Mouse (Mus musculus) hematopoietic multipotent progenitor cell, adult 10-12 weeks (in vitro differentiated cells): ENCODE measurements around the gene Prdm9. TPM values are rescaled to one million over a fixed set of nuclear protein-coding genes. Genes with fewer than 3 reads are reported as not detected.

Source experiments
- polyA plus RNA-seq: library from polyadenylated mRNA; stranded (reverse); fragments of >175 nt; gene quantifications from 2 replicates; pipeline ENCODE4 v1.2.3, GENCODE M21; 2012; ENCODE audit warnings: low replicate concordance

Gene Prdm9
- 3.6 and 6.9 TPM in 2 replicates for polyA plus RNA-seq

DNA sequence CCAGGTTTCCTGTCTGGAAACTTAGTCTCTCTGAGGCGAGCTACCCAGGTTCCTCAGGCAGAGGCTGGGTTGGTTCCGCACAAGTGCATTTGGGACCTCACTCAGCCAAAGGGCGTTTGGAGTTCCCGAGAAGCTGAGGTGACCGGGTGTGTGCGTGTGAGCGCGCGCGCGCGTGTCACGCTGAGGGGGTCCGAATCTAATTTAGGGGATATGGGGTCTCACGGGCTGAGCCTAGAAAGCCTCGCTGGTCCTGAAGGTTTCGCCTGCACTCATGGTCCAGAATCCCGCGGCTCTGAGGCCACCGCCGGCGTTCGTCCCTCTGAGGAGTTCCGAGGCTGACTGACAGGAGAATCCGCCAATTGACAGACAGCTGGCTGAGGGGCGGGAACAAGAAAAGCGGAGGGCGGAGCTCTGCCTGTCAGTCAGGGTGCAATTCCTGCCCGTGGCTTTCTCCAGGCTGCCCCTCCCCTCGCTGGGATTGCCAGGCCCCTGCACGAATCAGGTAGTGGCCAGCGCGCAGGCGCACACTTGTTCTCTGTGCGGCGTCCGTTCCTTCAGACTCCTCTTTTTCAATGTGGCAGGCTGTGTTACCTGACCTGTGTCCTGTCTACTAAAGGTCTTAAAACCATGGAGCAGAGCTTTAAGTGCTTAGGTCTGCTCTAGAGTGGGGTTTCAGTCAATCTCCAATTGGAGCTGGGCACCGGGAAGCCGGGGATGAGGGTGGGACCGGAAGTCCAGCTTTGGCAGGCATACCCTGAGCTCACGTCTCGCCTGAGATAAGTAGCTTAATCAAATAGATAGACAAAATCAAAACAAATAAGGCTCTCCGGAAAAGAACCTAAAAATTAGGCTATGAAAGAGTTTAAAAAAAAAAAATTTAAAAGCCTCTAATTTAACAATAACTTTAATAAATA is at the start of gene Prdm9:
Gene Prdm9 (minus strand): TSS at position 341 of the 914 bp plus-strand sequence.

DNA sequence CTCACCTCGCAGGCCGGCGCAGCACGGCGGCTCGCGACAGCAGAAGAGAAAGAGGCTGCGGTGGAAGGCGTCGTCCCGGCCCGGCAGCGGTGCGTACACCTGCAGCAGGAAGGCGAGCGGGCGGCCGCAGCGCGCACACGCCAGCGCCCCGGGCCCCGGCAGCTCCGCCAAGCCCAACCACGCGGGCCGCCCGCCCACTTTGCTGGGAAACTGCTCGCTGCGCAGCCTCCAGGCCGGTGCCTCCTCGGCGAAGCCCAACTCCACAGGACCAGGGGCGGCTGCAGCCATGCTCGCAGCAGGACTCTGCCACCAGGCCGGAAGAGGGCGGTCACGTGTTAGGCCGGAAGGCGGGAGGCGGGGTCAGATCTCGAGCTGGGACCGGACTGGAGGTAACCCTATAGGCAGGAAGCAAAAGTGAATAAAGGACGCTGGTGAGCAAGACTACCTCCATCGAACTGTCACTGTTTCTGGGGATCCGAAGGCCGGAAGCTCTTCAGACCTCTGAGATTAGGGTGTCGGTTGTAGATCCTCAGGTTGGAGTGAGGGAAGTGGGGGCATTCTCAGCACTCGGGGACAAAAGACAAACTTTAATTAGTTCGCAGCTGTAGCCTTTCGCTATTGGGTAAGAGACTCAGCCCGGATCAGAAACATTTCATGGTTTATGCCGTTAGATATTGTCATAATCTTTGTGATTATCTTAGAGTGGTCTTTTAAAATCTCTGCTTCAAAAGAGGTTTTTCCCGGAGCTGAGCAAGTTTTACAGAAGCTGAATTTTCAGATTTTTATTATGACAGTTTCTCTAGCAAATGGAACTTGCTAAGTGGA is 37.0 kb downstream of the Prdm9 start, which contains the start of gene Pdcd2:
Gene Pdcd2 (minus strand): TSS at position 316 of the 825 bp plus-strand sequence.

DNA sequence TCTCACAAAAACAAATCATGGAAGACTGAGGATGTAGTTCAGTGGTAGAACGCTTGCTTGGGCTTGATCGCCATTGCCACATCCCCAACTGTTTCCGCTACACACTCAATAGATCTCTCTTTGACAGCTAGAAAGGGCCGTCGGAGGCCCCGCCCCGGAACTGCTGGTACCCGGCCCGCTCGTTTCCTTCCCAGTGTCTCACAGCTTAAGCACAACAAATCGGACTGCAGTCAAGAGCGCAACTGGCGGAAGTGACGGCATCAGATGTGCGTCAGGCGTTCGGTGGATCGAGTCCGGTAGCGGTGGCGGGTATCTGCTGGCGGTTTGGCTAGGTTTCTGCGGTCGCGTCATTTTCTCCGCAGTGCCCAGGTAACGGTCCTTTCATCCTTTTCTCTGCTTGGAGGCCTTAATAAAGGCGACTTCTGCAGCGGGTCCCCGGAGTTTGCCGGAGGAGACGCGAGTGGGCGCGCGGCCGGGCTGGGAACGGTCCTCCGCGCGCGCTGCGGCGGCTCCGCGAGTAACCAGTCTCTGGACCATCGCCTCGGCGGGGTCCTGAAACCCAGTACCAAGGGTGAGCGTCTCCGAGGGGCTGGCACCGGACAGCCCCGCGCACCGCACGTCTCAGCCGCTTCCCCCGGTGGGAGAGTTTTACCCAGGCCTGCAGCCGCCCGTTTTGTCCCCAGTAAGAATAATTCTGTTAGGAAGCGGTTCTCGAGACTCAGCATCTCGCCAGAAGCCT is 64.3 kb downstream of the Prdm9 start, which contains the start of the genes Psmb1 and Tbp:
Gene Psmb1 (minus strand): TSS at position 96 of the 739 bp plus-strand sequence.
Gene Tbp (plus strand): TSS at position 233 of the 739 bp plus-strand sequence.

Other genes with a start within 250 kb of the Prdm9 start
- 8.7 and 15.1 TPM in 2 replicates for gene Dll1, start 187.5 kb downstream of the Prdm9 start, polyA plus RNA-seq
- gene Fam120b, start 168.2 kb downstream of the Prdm9 start, polyA plus RNA-seq: 6.8 and 11.2 TPM in 2 replicates
- gene Psmb1, start 64.6 kb downstream of the Prdm9 start, polyA plus RNA-seq: 3.3 and 47.4 TPM in 2 replicates
- gene Tbp, start 64.5 kb downstream of the Prdm9 start, polyA plus RNA-seq: 5.9 and 6.0 TPM in 2 replicates
- 67.4 and 76.5 TPM in 2 replicates for gene Pdcd2, start 37.1 kb downstream of the Prdm9 start, polyA plus RNA-seq
- gene Chd1, start 140.6 kb upstream of the Prdm9 start, polyA plus RNA-seq: 41.4 and 181 TPM in 2 replicates